Mouse (Mus musculus): ENCODE results near the gene Dbnl. TPM values are rescaled to one million over a fixed set of nuclear protein-coding genes. Genes with fewer than 3 reads are reported as not detected.
A peak's percentile ranks its signal among the peaks of the same experiment; 100 is the strongest.

Gene Dbnl
- 27.8 and 31.3 TPM in 2 replicates for polyA plus RNA-seq (2012; rRNA removed)
- 35.9 and 39.7 TPM in 2 replicates for polyA plus RNA-seq (2014; fragmentation: Nextera tagmentation; extraction: Ambion mirVana)

- Histone ChIP-seq H3K27me3 (ENCODE audit: control insufficient read depth, insufficient read depth, low read length) (no peaks in the 10 kb centered on the region), H3K27ac (peak within 1 kb of the TSS; percentile 97), H3K4me2 (ENCODE audit: low read depth) (peak within 1 kb of the TSS; percentile 99), H3K9me3 (ENCODE audit: control insufficient read depth, low read length) (no peaks in the 10 kb centered on the region), H3K9ac (replicated peaks) (peak within 1 kb of the TSS; percentile 96), H3K36me3 (replicated peaks; ENCODE audit: control insufficient read depth, insufficient read depth, low read depth) (peaks cover 2% of the 10 kb centered on the region; the same call in 1 of the 2 replicates), H3K4me1 (replicated peaks; ENCODE audit: control insufficient read depth in 2 of 2, insufficient read depth in 2 of 2, low read length in 1 of 2) (peaks cover 17 to 22% of the 10 kb centered on the region in 2 experiments), H3K4me3 (ENCODE audit: insufficient read depth in 1 of 2, low read depth in 2 of 2, low read length in 2 of 2) (peak within 1 kb of the TSS; percentile 75 to 82)
- WGBS (ENCODE audit: insufficient replicate concordance), result under 1% methylated on average over 74 of the region's 74 CpGs
- ATAC-seq (ENCODE audit: insufficient read depth), result peak; percentile 96
- DNase-seq (ENCODE audit: low read depth in 3 of 3, low spot score in 3 of 3), result peak; percentile 93 to 96 (median 95)
- TF ChIP-seq CTCF (IDR thresholded peaks at IDR 0.05; ENCODE audit: low read depth), result peak; percentile 97
- 0 out of 2 replicates have a peak, but pooled peaks have one; percentile 17 for TF ChIP-seq EP300 (IDR thresholded peaks at IDR 0.05; ENCODE audit: low read depth)
Measured at GRCm38 (mm10) chr11:5788056-5789014, at the start of gene Dbnl. TSS of gene Dbnl (plus strand) at chr11:5788488.

- Histone ChIP-seq H3K27ac (no peak overlapping the region), H3K4me2 (ENCODE audit: low read depth) (no peak overlapping the region), H3K36me3 (replicated peaks; ENCODE audit: control insufficient read depth, insufficient read depth, low read depth) (no peaks in the 10 kb centered on the region), H3K4me3 (ENCODE audit: insufficient read depth in 1 of 2, low read depth in 2 of 2, low read length in 2 of 2) (no peak overlapping the region), H3K4me1 (replicated peaks; ENCODE audit: control insufficient read depth in 2 of 2, insufficient read depth in 2 of 2, low read length in 1 of 2) (peaks cover 6 to 9% of the 10 kb centered on the region in 2 experiments; a peak in 3 of 4 replicates), H3K9me3 (ENCODE audit: control insufficient read depth, low read length) (no peaks in the 10 kb centered on the region), H3K9ac (replicated peaks) (no peak overlapping the region), H3K27me3 (ENCODE audit: control insufficient read depth, insufficient read depth, low read length) (no peaks in the 10 kb centered on the region)
- TF ChIP-seq EP300 (IDR thresholded peaks at IDR 0.05; ENCODE audit: low read depth) (no peak), CTCF (IDR thresholded peaks at IDR 0.05; ENCODE audit: low read depth) (no peak)
- WGBS (ENCODE audit: insufficient replicate concordance), result 77% methylated on average over 5 of the region's 5 CpGs
- DNase-seq (ENCODE audit: low read depth in 3 of 3, low spot score in 3 of 3) (no peak), ATAC-seq (ENCODE audit: insufficient read depth) (no peak)
Measured at GRCm38 (mm10) chr11:5738888-5739632, 49.2 kb upstream of the Dbnl start.

- no peaks in the 10 kb centered on the region for H3K36me3 ChIP-seq (replicated peaks; ENCODE audit: control insufficient read depth, insufficient read depth, low read depth)
- no peak for ATAC-seq (ENCODE audit: insufficient read depth)
Measured at GRCm38 (mm10) chr11:5739846-5740245, 48.4 kb upstream of the Dbnl start.

GRCm38 (mm10) chr11:5740599-5740964, 47.7 kb upstream of the Dbnl start:
- ATAC-seq (ENCODE audit: insufficient read depth) (peak; percentile 52), DNase-seq (ENCODE audit: low read depth in 3 of 3, low spot score in 3 of 3) (no peak)
- Histone ChIP-seq H3K36me3 (replicated peaks; ENCODE audit: control insufficient read depth, insufficient read depth, low read depth) (no peaks in the 10 kb centered on the region), H3K4me3 (ENCODE audit: insufficient read depth in 1 of 2, low read depth in 2 of 2, low read length in 2 of 2) (peak overlapping the region; percentile 72 to 74), H3K9me3 (ENCODE audit: control insufficient read depth, low read length) (no peaks in the 10 kb centered on the region), H3K27me3 (ENCODE audit: control insufficient read depth, insufficient read depth, low read length) (no peaks in the 10 kb centered on the region), H3K4me1 (replicated peaks; ENCODE audit: control insufficient read depth in 2 of 2, insufficient read depth in 2 of 2, low read length in 1 of 2) (peaks cover 6 to 9% of the 10 kb centered on the region in 2 experiments; a peak in 3 of 4 replicates), H3K9ac (replicated peaks) (peak overlapping the region; percentile 92), H3K27ac (peak overlapping the region; percentile 34), H3K4me2 (ENCODE audit: low read depth) (peak overlapping the region; percentile 72)
- WGBS (ENCODE audit: insufficient replicate concordance), result 3% methylated on average over 26 of the region's 26 CpGs
- TF ChIP-seq EP300 (IDR thresholded peaks at IDR 0.05; ENCODE audit: low read depth) (no peak), CTCF (IDR thresholded peaks at IDR 0.05; ENCODE audit: low read depth) (no peak)

More at GRCm38 (mm10) chr11:5739846-5740245, 48.4 kb upstream of the Dbnl start:
- H3K9ac ChIP-seq (replicated peaks), result peak overlapping the region; percentile 32
- H3K27ac ChIP-seq, result peak overlapping the region; percentile 21; the same call in 1 of the 2 replicates
- peak overlapping the region; percentile 72 for H3K4me2 ChIP-seq (ENCODE audit: low read depth)
- no peak for TF ChIP-seq CTCF (IDR thresholded peaks at IDR 0.05; ENCODE audit: low read depth)
- TF ChIP-seq EP300 (IDR thresholded peaks at IDR 0.05; ENCODE audit: low read depth), result no peak
- peak overlapping the region; percentile 12 to 72; a peak in 3 of 4 replicates for H3K4me3 ChIP-seq (ENCODE audit: insufficient read depth in 1 of 2, low read depth in 2 of 2, low read length in 2 of 2)
- H3K27me3 ChIP-seq (ENCODE audit: control insufficient read depth, insufficient read depth, low read length), result no peaks in the 10 kb centered on the region
- DNase-seq (ENCODE audit: low read depth in 3 of 3, low spot score in 3 of 3), result no peak
- peaks cover 6 to 9% of the 10 kb centered on the region in 2 experiments; a peak in 3 of 4 replicates for H3K4me1 ChIP-seq (replicated peaks; ENCODE audit: control insufficient read depth in 2 of 2, insufficient read depth in 2 of 2, low read length in 1 of 2)
- WGBS (ENCODE audit: insufficient replicate concordance), result 49% methylated on average over 3 of the region's 3 CpGs
- no peaks in the 10 kb centered on the region for H3K9me3 ChIP-seq (ENCODE audit: control insufficient read depth, low read length)
